Mouse (Mus musculus) right cerebral cortex, adult 18-20 months (tissue): Measurements from ENCODE around the gene Pmpcb.
A peak's percentile ranks its signal among the peaks of the same experiment; 100 is the strongest.

ENCODE experiments used
- DNase-seq: peaks from one replicate; pipeline ENCODE4 v3.0.0; 2022; ENCODE audit warnings: mixed read lengths

The Pmpcb gene

DNA sequence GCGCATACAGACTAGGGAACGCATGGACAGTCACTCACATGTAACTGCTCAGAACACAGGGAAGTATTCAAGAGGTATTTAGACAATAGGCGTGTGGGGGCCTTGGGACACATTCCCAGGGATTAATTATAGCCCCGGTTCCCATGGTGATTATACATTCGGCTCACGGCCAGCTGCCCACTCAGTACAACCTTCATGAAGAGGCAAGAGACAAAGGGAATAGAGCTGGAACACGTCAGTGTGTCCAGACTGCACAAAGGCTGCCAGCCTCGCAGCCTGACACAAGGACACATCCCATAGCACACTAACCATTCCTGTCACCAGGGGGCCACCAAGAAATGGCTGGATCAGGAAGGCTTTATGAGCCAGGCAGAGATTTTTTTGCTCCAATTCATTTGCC lies 4.0 kb upstream of the Pmpcb start:
- DNase-seq = peak; percentile 88

DNA sequence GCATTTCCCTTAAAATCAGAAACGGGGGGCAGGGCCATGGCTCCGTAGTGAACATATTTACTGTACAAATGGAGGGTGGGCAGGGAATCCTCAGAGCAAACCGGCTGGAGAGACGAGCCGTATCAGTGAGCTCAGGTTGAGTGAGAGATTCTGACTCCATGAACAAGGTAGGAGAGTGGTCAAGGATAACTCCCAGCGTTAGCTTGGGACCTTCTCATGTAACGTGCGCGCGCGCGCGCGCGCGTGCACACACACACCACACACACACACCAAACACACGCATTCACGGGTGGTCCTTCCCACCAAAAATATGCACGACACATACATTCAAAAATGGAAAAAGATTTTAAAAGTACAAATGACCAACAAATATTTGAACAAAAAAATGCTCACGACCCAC lies 1.8 kb upstream of the Pmpcb start:
- no peak for DNase-seq

DNA sequence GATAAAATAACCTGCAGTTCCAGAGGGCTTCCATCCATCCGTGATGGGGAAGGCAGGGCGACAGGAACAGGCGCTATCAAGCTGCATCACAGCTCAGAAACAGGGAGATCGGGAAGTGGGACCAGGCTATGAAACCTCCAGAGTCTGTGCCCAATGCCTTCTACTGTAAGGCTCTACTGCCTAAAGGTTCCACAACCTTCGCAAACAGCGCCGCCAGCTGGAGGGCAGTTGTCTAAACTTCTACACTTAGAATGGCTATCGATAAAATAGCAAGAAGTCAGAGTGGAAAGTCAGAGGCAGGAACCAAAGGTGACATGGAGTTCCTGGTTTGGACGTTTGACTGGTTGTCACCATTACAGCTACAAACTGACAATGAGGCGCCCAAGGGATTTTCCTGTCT lies 1.4 kb upstream of the Pmpcb start:
- DNase-seq = peak; percentile 56

DNA sequence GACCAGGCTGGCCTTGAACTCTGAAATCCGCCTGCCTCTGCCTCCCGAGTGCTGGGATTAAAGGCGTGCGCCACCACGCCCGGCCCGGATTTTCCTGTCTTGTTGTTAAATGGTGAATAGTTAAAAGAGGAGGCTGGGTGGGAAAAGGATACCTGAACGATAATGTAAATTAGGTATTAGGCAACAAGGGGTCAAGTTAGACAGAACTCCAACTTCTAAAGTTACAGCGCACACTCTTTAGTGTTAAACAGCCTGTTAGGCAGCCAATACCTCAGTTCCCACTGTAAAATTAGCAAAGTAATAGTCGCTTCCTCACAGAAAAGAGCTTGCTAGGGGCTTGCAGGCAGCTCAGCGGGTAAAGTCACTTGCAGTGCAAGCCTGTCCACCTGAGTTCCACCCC lies 895 bp upstream of the Pmpcb start:
- DNase-seq = no peak

DNA sequence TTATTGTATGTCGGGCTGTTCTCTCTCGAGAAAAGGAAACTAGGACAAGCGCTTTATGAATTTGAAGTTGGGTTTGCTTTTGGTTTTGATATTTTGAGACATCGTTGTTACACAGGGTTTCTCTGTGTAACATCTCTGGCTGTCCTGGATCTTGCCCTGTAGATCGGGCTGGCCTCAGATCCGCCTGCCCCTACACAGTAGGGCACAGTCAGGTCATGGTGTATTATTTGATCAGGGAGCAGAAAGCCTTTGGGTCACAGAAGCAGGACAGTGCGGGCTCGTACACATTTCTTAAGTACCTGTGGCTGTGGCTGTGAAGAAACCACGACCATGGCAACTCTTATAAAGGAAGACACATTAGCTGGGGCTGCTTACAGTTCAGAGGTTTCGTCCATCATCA lies 679 bp downstream of the Pmpcb start:
- DNase-seq = no peak

DNA sequence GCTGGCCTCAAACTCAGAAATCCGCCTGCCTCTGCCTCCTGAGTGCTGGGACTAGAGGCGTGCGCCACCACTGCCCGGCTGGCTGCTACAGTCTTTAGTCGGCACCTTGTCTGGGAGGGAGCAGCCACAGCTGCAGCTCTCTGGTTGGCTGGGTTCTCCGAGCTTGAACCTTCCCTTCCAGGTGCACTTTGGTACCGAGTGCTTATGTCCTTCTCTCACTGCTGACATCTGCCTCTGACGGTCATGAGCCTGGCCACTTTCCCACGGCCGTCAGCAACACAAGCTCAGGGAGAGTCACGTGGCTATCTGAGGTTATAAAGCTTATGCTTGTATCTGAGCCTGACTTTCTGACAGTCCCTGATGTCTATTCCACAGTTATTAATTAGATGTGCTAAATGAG lies 2.2 kb downstream of the Pmpcb start:
- no peak for DNase-seq

DNA sequence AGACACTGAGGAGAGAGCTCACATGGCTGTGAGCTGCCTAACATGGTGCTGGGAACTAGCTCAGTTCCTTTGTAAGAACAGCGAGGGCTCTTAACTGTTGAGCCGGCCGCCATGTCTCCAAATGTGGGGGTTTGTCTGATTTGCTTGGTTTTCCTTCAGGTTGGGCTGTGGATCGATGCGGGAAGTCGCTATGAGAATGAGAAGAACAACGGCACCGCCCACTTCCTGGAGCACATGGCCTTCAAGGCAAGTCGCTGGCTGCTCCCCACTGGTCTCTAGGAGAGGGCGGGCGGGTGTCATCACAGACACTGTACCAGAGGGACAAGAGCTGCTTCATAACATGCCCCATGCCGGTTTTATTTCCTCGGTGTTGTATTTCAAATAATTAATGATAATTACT lies 2.9 kb downstream of the Pmpcb start:
- no peak for DNase-seq

DNA sequence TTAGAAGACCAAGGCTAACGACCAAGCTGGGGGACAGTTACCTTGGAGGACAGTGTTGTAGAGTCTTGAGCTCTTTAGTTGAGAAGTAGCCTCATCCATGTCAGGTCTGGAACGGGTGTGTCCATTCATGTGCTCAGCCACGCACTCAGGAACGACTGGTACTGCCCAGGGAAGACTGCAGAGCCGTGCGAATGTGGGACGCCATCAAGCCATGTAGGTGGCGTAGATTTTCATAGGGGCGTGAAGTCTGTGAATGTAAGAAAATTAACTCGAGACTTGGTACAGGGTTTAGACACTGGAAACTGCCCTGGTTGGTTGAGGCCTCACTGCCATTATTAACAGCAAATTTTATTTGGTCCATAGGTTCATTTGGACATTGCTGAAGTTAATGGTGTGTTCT lies 6.7 kb downstream of the Pmpcb start:
- DNase-seq = no peak

DNA sequence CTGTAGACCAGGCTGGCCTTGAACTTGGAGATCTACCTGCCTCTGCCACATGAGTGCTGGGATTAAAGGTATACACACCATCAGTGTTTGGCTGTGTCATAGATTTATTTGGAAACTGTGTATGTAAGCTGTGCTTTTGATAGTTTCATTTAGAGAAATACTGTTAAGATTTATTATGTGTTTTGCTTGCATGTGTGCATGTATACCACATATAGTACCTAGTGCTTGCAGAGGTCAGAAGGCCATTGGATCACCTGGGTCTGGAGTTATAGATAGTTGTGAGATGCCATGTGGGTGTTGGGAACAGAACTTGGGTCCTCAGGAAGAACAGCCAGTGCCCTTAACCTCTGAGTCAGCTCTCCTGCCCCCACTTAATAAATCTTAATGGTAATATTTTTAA lies 7.7 kb downstream of the Pmpcb start:
- no peak for DNase-seq

DNA sequence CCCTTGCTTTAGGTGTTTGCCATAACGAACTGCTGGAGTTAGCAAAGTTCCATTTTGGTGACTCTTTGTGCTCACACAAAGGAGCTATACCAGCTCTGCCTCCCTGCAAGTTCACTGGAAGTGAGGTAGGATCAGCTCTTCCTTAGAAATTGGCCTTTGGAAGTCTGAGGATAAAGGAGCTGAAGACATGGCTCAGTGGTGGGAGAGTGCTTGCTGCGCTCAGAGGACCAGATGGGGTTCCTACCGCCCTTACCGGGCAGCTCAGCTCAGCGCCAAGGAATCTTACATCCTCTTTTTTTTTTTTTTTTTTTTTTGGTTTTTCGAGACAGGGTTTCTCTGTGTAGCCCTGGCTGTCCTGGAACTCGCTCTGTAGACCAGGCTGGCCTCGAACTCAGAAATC lies 9.0 kb downstream of the Pmpcb start:
- DNase-seq = no peak

DNA sequence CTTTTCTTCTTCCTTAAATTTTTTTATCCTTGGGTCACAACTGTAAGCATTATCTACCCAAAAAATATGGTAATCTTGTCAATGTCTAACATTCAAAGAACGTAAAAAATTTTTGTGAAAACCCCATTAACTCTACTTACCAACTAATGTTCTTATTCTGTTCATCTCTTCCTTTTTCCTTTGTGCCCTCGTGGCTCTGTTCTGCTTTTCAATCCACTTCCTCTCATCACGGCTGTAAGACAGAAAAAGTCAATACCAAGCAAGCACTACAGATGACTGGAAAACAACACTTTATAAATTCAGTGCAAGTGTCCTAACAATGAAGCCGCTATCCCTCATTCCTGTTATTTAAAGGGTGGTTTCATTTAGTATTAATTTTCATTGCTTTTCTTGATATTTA lies 31.6 kb downstream of the Pmpcb start:
- no peak for DNase-seq

DNA sequence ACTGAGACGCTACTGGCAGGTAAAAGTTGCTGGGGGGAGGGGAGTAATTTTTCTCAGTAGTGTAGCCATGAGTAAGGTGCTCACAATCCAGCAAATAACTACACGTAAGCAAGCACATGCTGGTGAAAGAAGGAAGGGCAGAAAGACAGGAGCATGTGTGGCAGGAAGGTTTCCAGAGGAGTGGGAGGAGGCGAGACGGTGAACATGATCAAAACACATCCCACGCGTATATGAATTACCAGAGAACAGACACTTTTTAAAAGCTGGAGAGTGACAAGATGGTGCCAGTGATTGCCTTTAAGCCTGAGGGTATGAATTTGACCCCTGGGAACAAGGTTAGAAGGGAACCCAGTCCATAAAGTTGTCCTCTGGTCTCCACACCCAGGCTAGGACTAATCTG lies 32.9 kb downstream of the Pmpcb start:
- no peak for DNase-seq

DNA sequence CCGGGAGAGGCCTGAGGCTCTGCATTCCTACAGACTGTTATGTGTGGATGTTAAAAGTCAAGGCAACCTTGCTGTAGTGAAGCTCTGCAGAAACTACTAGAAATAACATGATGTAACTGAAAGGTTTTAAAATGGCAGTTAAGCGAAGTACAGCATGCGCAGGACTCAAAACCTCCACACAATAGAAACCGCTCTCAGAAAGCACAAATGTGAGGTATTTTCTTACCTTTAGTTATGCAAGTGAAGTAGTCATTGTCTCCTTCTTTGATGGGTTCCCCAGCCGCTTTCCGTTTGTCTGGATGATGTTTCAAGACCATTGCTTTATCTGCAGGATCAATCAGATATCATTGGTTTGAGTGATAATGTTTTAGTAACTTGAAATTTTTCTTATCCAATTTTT lies 39.5 kb downstream of the Pmpcb start:
- DNase-seq = no peak

DNA sequence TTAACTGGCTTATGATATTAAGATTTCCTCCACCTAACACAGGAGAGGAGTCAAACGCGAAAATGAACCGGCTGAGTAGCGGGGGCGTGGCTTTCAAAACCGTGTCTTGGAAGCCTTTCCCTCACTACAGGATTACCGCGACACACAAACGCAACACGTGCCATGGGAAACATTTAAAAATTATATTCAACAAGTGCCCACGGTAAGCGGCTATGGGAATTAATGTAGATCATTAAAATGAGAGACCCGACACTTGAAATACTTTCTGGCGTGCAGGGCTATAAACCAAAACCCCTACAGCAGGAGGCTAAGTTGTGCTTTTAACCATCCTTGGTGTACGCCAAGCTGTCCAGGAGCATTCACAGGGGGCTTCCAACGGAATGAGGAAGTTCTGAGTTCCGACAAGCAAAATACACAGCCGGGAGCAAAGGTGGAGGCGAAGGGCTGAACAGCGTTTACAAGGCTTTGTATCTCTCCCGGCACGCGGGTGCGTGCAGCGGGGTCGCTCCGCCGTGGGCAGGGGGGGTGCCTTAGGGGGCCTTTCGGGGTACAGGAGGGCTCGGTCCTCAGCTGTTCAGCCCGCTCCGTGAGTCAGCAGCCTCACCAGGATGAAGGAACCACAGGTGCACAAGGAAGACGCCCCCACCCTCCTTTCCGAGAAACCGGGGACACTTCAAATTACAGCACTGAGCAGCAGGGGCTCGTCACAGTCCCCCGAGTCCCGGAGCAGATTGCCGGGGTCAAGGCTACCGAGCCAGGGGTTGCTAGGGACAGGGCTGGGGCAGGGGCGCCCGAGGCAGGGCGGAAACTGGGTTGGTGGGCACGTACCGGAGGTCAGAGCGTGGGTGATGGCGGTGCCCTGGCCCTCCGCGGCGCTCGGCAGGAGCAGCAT lies 47.5 kb downstream of the Pmpcb start:
- no peak for DNase-seq

DNA sequence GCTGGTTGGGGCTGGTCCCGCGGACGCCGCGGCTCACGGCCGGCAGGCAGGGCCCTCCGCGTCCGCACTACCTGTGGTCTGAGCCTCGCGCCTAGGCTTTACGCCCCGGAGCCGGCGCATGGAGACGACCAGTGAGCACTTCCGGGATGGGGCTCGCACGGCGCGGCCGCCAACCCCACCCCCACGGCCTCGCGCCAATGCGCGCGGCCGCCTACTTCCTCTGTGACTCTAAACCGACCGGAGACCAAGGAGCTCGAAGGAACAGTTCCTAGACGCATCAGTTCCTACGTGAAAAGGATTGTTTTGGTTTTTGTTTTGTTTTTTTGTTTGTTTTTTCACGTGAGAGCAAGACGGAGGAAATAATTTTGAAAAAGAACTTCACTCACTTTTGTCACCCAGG lies 48.1 kb downstream of the Pmpcb start, which contains the start of the genes Dnajc2 and Psmc2:
Gene Dnajc2 (minus strand): TSS at position 199 of the 400 bp plus-strand sequence.
Gene Psmc2 (plus strand): TSS at position 231 of the 400 bp plus-strand sequence.
- peak; percentile 90 for DNase-seq

DNA sequence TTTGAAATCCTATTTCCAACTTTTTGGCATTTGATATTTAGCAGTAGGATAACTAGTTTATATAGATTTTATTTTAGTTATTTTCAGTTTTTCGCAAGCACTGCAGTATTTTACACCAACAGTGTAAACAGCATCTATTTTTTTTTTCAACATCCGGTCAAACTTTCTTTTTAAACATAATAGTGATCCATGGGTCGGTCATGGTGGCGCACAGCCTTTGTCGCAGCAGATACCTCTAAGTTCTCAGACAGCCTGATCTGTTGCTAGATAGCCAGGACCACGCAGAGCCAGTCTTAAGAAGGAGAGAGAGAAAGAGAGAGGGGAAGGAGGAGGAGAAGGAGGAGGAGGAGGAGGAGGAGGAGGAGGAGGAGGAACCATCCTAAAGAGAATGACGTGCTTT lies 48.8 kb downstream of the Pmpcb start:
- DNase-seq = no peak

DNA sequence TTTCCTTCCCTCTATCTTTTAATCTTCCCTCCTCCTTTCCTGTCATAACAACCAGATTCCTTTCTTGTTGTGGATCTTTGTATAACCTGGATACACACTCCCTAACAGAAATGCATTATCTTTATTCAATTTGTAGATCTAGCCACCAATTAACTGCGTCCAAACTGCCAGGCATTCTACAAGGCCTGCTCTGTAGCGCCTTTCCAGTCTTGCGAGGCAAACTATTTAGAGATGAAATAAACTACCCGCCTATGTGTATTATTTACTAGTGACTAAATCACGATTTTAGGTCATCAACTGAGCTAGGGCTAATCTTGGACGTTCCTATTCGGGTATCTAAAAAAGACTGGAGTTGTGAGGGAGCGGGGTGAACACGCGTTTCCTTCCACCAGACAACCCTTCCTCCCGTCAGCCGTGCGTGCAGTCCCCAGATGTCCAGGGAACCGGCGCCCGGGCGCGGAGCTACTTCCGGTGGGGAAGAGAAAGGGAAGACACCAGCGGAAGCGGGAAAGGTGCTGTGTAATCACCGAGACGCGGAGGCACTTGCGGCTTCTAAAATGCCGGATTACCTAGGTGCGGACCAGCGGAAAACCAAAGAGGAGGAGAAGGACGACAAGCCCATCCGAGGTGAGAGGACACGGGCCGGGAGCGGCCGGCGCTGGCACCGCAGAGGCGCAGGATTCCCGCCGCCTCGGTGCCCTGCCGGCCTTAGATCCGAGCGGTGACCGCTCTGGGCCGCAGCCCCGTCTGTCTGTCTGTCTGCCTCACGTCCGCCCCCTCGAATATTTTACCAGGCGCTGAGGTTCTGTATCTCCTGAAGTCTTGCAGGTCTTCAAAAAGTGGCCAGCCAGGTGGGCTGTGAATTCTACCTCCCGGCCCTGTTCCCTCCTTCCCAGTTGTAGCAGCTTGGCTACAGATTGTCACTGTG lies 49.6 kb downstream of the Pmpcb start:
- peak; percentile 94 for DNase-seq

DNA sequence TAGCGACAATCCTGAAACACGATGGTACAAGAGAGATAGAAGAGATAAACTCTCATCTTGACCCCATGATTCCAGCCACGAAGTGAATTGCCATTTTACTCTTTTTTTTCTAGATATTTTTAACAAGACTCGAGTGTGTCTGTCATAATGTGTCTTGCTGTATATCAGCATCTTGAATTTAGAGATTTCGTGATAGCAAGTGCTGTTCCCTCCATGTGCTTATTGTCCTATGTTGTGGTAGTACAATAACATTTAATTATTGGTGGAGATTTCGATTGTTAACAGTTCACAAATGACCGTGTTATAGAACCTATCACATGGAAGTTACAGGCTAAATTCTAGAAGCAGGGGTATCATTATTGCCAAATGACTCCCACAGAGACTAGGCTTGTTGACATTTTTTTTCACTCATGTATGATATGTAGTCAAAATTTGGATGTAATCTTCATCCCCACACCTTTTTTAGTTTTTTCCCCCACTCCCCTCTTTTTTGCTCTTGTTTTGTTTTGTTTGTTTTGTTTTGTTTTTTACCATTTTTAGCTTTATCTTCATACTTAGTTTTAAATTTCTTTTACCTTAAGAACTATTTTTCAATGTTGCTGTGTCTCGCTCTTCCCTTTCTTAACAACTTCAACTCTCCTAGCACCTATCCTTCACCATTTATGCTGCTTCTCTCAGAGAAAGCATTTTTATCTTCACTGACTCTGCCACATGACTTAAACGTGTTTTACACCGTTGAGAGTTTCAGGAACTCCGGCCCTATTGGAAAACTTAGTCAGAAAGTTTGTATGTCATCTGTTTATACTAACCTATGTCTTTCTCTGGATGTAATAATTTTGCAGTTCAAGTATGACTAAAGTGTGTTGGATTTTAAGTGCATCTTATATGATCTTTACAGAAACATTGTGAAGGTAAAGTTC lies 50.5 kb downstream of the Pmpcb start:
- no peak for DNase-seq

DNA sequence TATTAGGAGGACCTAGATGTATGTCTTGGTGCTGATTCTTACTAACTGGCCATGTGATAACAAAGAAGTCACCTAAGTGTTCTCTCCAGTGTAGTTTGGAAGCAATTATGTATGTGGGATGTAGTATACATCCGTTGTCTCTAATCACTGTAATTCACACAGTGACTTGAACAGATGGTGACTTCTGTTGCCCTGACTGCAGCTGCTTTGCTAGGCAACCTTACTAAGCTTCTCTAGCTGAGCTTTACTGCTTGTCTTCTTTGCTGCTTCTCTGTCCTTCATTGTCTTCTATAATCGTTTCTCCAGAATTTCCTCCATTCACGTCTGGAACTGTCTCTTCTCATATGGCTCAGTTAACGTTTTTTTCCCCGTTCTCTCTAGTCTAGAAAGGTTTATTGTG lies 52.1 kb downstream of the Pmpcb start:
- DNase-seq = no peak

DNA sequence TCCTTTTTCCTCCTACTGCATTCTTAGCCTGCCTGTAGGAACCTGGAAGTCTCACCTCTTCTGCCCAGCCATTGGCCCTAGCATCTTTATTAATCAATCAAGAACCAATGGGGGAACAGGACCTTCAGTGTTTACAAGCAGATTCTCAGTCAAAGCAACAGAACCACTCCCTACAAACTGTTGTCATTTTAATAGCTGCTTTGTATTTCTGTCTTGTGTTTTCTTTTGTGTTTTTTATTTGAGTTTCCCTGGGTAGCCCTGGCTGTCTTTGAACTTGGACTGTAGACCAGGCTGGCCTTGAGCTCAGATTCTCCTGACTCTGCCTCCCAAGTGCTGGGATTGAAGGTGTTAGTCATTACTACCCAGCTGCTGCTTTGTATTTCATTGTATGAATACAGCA lies 55.2 kb downstream of the Pmpcb start:
- DNase-seq = no peak

DNA sequence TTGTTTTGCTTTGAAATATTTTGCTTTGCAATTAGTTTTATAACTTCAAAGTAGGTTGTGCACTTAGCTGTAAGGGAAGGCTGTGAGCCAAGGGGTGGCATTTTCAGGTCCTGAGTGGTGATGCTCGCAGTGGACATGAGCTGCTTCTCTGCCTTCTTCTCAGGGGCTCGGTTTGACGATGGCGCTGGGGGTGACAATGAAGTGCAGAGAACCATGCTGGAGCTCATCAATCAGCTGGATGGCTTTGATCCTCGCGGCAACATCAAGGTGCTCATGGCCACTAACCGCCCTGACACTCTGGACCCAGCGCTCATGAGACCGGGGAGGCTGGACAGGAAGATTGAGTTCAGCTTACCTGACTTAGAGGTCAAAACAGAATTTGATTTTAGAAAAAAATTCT lies 66.0 kb downstream of the Pmpcb start:
- DNase-seq = no peak

DNA sequence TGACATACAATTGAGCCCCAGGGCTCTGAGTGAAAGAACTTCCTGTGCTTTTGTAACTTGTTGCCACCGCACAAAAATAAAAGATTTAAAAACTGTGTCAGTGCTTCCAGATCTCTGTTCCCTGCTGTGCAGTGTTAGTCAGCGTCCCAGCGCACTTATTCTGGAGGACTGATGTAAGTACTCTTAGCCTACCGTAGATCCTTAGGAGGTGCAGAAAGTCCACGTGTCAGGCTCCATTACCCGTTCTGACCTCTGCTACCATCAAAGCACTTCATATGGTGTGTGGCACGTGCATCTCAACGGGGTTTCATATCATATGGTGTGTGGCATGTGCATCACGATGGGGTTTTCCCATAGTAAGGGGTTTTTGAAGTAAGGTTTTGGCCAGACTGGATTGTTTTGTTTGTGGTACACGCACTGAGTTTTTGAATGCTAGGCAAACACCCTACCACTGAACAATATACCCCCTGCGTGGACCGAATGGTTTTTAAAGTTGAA lies 66.8 kb downstream of the Pmpcb start:
- DNase-seq = no peak

DNA sequence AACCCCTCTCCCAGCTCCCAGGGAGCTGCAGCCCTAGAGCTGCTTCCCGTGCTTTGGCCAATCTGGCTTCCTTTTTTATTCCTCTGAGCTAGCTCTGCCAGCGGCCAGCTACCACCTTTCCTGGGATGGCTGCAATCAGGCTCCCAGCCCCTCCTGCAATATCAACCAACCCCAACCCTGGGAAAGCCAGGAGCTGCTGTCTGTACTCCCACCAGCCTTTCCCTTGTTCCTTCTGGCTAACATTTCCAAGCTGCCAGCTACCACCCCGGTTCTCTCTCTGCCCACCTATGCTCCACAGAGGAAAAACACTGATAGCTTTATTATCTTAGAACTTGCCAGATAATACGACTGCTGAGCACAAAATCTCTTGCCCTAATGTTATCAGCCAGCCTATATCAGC lies 67.9 kb downstream of the Pmpcb start:
- DNase-seq = no peak
